ENCODE assay signal across 11 mouse cellular contexts in genomic region chr11:118207424-118208033, GRCm38 (mm10). TPM values are rescaled to one million over a fixed set of nuclear protein-coding genes. Genes with fewer than 3 reads are reported as not detected.
DNase-seq lines count a peak whose midpoint lies in the region; ATAC-seq and TF ChIP-seq lines count a peak whose summit lies in the region.
"Had no signal": no experiment of that assay in that cellular context is flagged by ENCODE, and none has a peak within 500 bp of the region (broad histone marks: within the 10 kb centered on the region; RNA-seq: fewer than 3 reads in every experiment).

No protein-coding gene starts in this region.

- no peak for TF ChIP-seq POLR2A in spleen, adult 2 months (IDR thresholded peaks at IDR 0.05; ENCODE audit: low read depth, low read length)

- intact Hi-C loops in heart, postnatal 36 days (cut with DNase I), result no loop called here

- DNase-seq in adrenal gland, adult 2 months, result peak; percentile 30
- no peak for DNase-seq in adrenal gland, postnatal 36 days
- DNase-seq in heart, postnatal 36 days, result no peak
- DNase-seq in spleen, adult 2 months (ENCODE audit: low read depth in 1 of 2, low spot score in 2 of 2), result no peak
- no peak for DNase-seq in spleen, postnatal 10 days (ENCODE audit: low spot score in 2 of 2)
- no peak for DNase-seq in embryo, embryonic 11 days
- DNase-seq in testis, postnatal 14 days (ENCODE audit: low spot score), result no peak
- DNase-seq: kidney, adult 9 months had no signal

- no peak overlapping the region for H3K9ac ChIP-seq in heart, embryonic 15.5 days
- H3K9ac ChIP-seq: embryonic facial prominence, embryonic 15.5 days; liver, embryonic 14.5 days had no signal

- TF ChIP-seq CTCF in spleen, adult 2 months (IDR thresholded peaks at IDR 0.05; ENCODE audit: extremely low read depth, insufficient read depth, insufficient read length, insufficient replicate concordance), result no peak

- no peaks in the 10 kb centered on the region for H3K9me3 ChIP-seq in heart, embryonic 15.5 days (replicated peaks)
- H3K9me3 ChIP-seq: embryonic facial prominence, embryonic 15.5 days had no signal

- no peak overlapping the region for H3K4me3 ChIP-seq in heart, embryonic 15.5 days
- no peak overlapping the region for H3K4me3 ChIP-seq in spleen, adult 2 months (ENCODE audit: extremely low read depth, insufficient read depth, insufficient read length)
- H3K4me3 ChIP-seq: embryonic facial prominence, embryonic 15.5 days had no signal

- H3K27me3 ChIP-seq in heart, embryonic 15.5 days, result no peaks in the 10 kb centered on the region
- H3K27me3 ChIP-seq in spleen, adult 2 months (ENCODE audit: control insufficient read depth, insufficient read depth, low read length), result no peaks in the 10 kb centered on the region
- H3K27me3 ChIP-seq: embryonic facial prominence, embryonic 15.5 days had no signal

- no peak overlapping the region for H3K4me2 ChIP-seq in heart, embryonic 15.5 days

- H3K27ac ChIP-seq in heart, embryonic 15.5 days, result peak overlapping the region; percentile 68
- peak overlapping the region; percentile 38 for H3K27ac ChIP-seq in spleen, adult 2 months (ENCODE audit: insufficient read depth, low read length)
- H3K27ac ChIP-seq: liver, embryonic 14.5 days had no signal

- no peaks in the 10 kb centered on the region for H3K36me3 ChIP-seq in heart, embryonic 15.5 days
- H3K36me3 ChIP-seq in spleen, adult 2 months (ENCODE audit: control insufficient read depth, insufficient read depth, low read length), result 0 out of 2 replicates have a peak, but pooled peaks cover 2% of the 10 kb centered on the region
- H3K36me3 ChIP-seq: embryonic facial prominence, embryonic 15.5 days had no signal

- 83% methylated on average over 3 of the region's 3 CpGs for WGBS in heart, embryonic 15.5 days
- WGBS in spleen, adult 2 months, result 76% methylated on average over 3 of the region's 3 CpGs

- no peak for ATAC-seq in heart, embryonic 15.5 days (replicated peaks; ENCODE audit: insufficient number of reproducible peaks, insufficient read depth, low FRiP score, low read depth)

- peaks cover 86% of the 10 kb centered on the region for H3K4me1 ChIP-seq in heart, embryonic 15.5 days (replicated peaks)
- H3K4me1 ChIP-seq in spleen, adult 2 months (ENCODE audit: control insufficient read depth, insufficient read depth, insufficient read length), result peaks cover 71% of the 10 kb centered on the region

RNA-seq across cellular contexts. Expression of gene Cyth1, which starts 40.9 kb away (rescaled TPM):
- total RNA-seq in adrenal gland, adult 2 months (2021), result 10 to 100 TPM; 28.9 to 34.0 TPM
- polyA plus RNA-seq in adrenal gland, adult 2 months (2012; rRNA removed), result 13.8 and 16.1 TPM in 2 replicates
- 10 to 100 TPM; 28.6 to 35.8 TPM for total RNA-seq in adrenal gland, postnatal 36 days (2021)
- polyA plus RNA-seq in heart, embryonic 15.5 days (2015; fragmentation: Nextera tagmentation; extraction: Ambion mirVana), result 18.0 and 24.4 TPM in 2 replicates
- 10 to 100 TPM; 45.6 to 51.6 TPM for total RNA-seq in heart, postnatal 36 days (2021)
- polyA plus RNA-seq in spleen, adult 2 months (2012; rRNA removed), result 47.7 and 57.3 TPM in 2 replicates
